ENCODE assay signal across 14 mouse cellular contexts in genomic region chr19:14124250-14124827, GRCm38 (mm10).
DNase-seq lines count a peak whose midpoint lies in the region; ATAC-seq lines count a peak whose summit lies in the region.
"Had no signal": no experiment of that assay in that cellular context is flagged by ENCODE, and none has a peak within 500 bp of the region (broad histone marks: within the 10 kb centered on the region; RNA-seq: fewer than 3 reads in every experiment).

No protein-coding gene starts in this region.

- H3K4me3 ChIP-seq in embryonic facial prominence, embryonic 13.5 days: no peak overlapping the region
- H3K4me3 ChIP-seq in embryonic facial prominence, embryonic 10.5 days: no peak overlapping the region
- H3K4me3 ChIP-seq in limb, embryonic 12.5 days (replicated peaks): no peak overlapping the region
- H3K4me3 ChIP-seq in limb, embryonic 10.5 days: no peak overlapping the region
- H3K4me3 ChIP-seq in midbrain, embryonic 11.5 days (ENCODE audit: low read depth, low read length): no peak overlapping the region
- no peak overlapping the region for H3K4me3 ChIP-seq in heart, embryonic 12.5 days
- H3K4me3 ChIP-seq: erythroblast, embryonic 14.5 days; stomach, embryonic 15.5 days had no signal

- DNase-seq in embryonic facial prominence, embryonic 10.5 days (ENCODE audit: low spot score): no peak
- DNase-seq in limb, embryonic 10.5 days (ENCODE audit: low spot score): no peak
- peak; percentile 86 for DNase-seq in midbrain, embryonic 11.5 days (ENCODE audit: low spot score, missing footprints)
- no peak for DNase-seq in adrenal gland, postnatal 36 days
- DNase-seq: cerebellum, adult 2 months; liver, postnatal 0 days; thymus, postnatal 25 days had no signal

- ATAC-seq in embryonic facial prominence, embryonic 13.5 days (ENCODE audit: insufficient number of reproducible peaks, insufficient read depth, low FRiP score, low TSS enrichment, low read depth): no peak
- ATAC-seq in limb, embryonic 12.5 days (ENCODE audit: insufficient number of reproducible peaks, insufficient read depth, low FRiP score, low TSS enrichment, low read depth): no peak
- ATAC-seq in midbrain, embryonic 11.5 days (ENCODE audit: low FRiP score): no peak
- ATAC-seq in heart, embryonic 12.5 days (ENCODE audit: insufficient number of reproducible peaks, low FRiP score): no peak
- ATAC-seq in activated CD4-positive, CD25-positive, alpha-beta regulatory T cell, adult 4 months: no peak
- ATAC-seq: inflammation-experienced regulatory T-cells, adult 6 months; liver, postnatal 0 days had no signal

- 0 out of 2 replicates have a peak overlapping the region, but pooled peaks have one; percentile 17 for H3K4me2 ChIP-seq in embryonic facial prominence, embryonic 13.5 days
- 0 out of 2 replicates have a peak overlapping the region, but pooled peaks have one; percentile 21 for H3K4me2 ChIP-seq in limb, embryonic 12.5 days
- no peak overlapping the region for H3K4me2 ChIP-seq in midbrain, embryonic 11.5 days
- no peak overlapping the region for H3K4me2 ChIP-seq in heart, embryonic 12.5 days
- H3K4me2 ChIP-seq: stomach, embryonic 15.5 days had no signal

- no peaks in the 10 kb centered on the region for H3K9me3 ChIP-seq in embryonic facial prominence, embryonic 13.5 days
- H3K9me3 ChIP-seq in embryonic facial prominence, embryonic 10.5 days: no peaks in the 10 kb centered on the region
- no peaks in the 10 kb centered on the region for H3K9me3 ChIP-seq in limb, embryonic 12.5 days
- H3K9me3 ChIP-seq in limb, embryonic 10.5 days (replicated peaks): no peaks in the 10 kb centered on the region
- no peaks in the 10 kb centered on the region for H3K9me3 ChIP-seq in midbrain, embryonic 11.5 days (ENCODE audit: control insufficient read depth, low read length)
- no peaks in the 10 kb centered on the region for H3K9me3 ChIP-seq in heart, embryonic 12.5 days (replicated peaks)
- H3K9me3 ChIP-seq: stomach, embryonic 15.5 days had no signal

- H3K4me1 ChIP-seq in embryonic facial prominence, embryonic 13.5 days: peaks cover 21% of the 10 kb centered on the region
- peaks cover 45% of the 10 kb centered on the region for H3K4me1 ChIP-seq in embryonic facial prominence, embryonic 10.5 days
- H3K4me1 ChIP-seq in limb, embryonic 12.5 days (replicated peaks): peaks cover 29% of the 10 kb centered on the region
- H3K4me1 ChIP-seq in limb, embryonic 10.5 days: peaks cover 43% of the 10 kb centered on the region
- peaks cover 15% of the 10 kb centered on the region for H3K4me1 ChIP-seq in midbrain, embryonic 11.5 days (ENCODE audit: control insufficient read depth, insufficient read depth, low read length)
- peaks cover 3% of the 10 kb centered on the region; the same call in 1 of the 2 replicates for H3K4me1 ChIP-seq in heart, embryonic 12.5 days (replicated peaks)
- H3K4me1 ChIP-seq: stomach, embryonic 15.5 days had no signal

- H3K9ac ChIP-seq in embryonic facial prominence, embryonic 13.5 days: no peak overlapping the region
- no peak overlapping the region for H3K9ac ChIP-seq in limb, embryonic 12.5 days (replicated peaks)
- H3K9ac ChIP-seq in midbrain, embryonic 11.5 days (ENCODE audit: low read length): no peak overlapping the region
- no peak overlapping the region for H3K9ac ChIP-seq in heart, embryonic 12.5 days
- H3K9ac ChIP-seq: liver, postnatal 0 days; stomach, embryonic 15.5 days had no signal

- H3K36me3 ChIP-seq in embryonic facial prominence, embryonic 13.5 days: no peaks in the 10 kb centered on the region
- H3K36me3 ChIP-seq in embryonic facial prominence, embryonic 10.5 days (replicated peaks): no peaks in the 10 kb centered on the region
- no peaks in the 10 kb centered on the region for H3K36me3 ChIP-seq in limb, embryonic 12.5 days
- no peaks in the 10 kb centered on the region for H3K36me3 ChIP-seq in limb, embryonic 10.5 days
- H3K36me3 ChIP-seq in midbrain, embryonic 11.5 days (ENCODE audit: control insufficient read depth, insufficient read depth, low read length): no peaks in the 10 kb centered on the region
- no peaks in the 10 kb centered on the region for H3K36me3 ChIP-seq in heart, embryonic 12.5 days
- H3K36me3 ChIP-seq: stomach, embryonic 15.5 days had no signal

- peaks cover 15% of the 10 kb centered on the region; the same call in 1 of the 2 replicates for H3K27me3 ChIP-seq in embryonic facial prominence, embryonic 13.5 days
- H3K27me3 ChIP-seq in embryonic facial prominence, embryonic 10.5 days (replicated peaks; ENCODE audit: low read depth, poor library complexity, severe bottlenecking): peaks cover 32% of the 10 kb centered on the region
- peaks cover 3% of the 10 kb centered on the region; the same call in 1 of the 2 replicates for H3K27me3 ChIP-seq in limb, embryonic 12.5 days
- no peaks in the 10 kb centered on the region for H3K27me3 ChIP-seq in limb, embryonic 10.5 days (ENCODE audit: low read depth, poor library complexity, severe bottlenecking)
- peaks cover 84% of the 10 kb centered on the region for H3K27me3 ChIP-seq in midbrain, embryonic 11.5 days (ENCODE audit: control insufficient read depth, insufficient read depth, low read length)
- peaks cover 12% of the 10 kb centered on the region; the same call in 1 of the 2 replicates for H3K27me3 ChIP-seq in heart, embryonic 12.5 days (replicated peaks)
- H3K27me3 ChIP-seq: stomach, embryonic 15.5 days had no signal

- H3K27ac ChIP-seq in embryonic facial prominence, embryonic 13.5 days: no peak overlapping the region
- no peak overlapping the region for H3K27ac ChIP-seq in embryonic facial prominence, embryonic 10.5 days (replicated peaks)
- H3K27ac ChIP-seq in limb, embryonic 12.5 days: no peak overlapping the region
- no peak overlapping the region for H3K27ac ChIP-seq in limb, embryonic 10.5 days
- no peak overlapping the region for H3K27ac ChIP-seq in midbrain, embryonic 11.5 days (ENCODE audit: low read depth, low read length)
- H3K27ac ChIP-seq in heart, embryonic 12.5 days (ENCODE audit: poor library complexity, severe bottlenecking): no peak overlapping the region
- H3K27ac ChIP-seq: stomach, embryonic 15.5 days had no signal

- 22% methylated on average over 5 of the region's 5 CpGs for WGBS in embryonic facial prominence, embryonic 13.5 days
- WGBS in embryonic facial prominence, embryonic 10.5 days: 34% methylated on average over 5 of the region's 5 CpGs
- 30% methylated on average over 5 of the region's 5 CpGs for WGBS in limb, embryonic 12.5 days
- 30% methylated on average over 5 of the region's 5 CpGs for WGBS in limb, embryonic 10.5 days
- 31% methylated on average over 5 of the region's 5 CpGs for WGBS in midbrain, embryonic 11.5 days
- 29% methylated on average over 5 of the region's 5 CpGs for WGBS in heart, embryonic 12.5 days

Comparison
In these comparisons a context has a peak if more than half of its experiments do, and no peak if none do; other contexts are left out.
1. H3K4me2 ChIP-seq: peak in embryonic facial prominence, embryonic 13.5 days (single experiment) and limb, embryonic 12.5 days (single experiment); none in midbrain, embryonic 11.5 days (single experiment) and heart, embryonic 12.5 days (single experiment).